Mouse (Mus musculus): ENCODE results near the gene Bpifa3.
"Not testable (repeated sequence)": the region's sequence is repeated elsewhere in the genome, so short reads cannot be mapped to it uniquely, and the experiment has no call there.

The Bpifa3 gene

DNA sequence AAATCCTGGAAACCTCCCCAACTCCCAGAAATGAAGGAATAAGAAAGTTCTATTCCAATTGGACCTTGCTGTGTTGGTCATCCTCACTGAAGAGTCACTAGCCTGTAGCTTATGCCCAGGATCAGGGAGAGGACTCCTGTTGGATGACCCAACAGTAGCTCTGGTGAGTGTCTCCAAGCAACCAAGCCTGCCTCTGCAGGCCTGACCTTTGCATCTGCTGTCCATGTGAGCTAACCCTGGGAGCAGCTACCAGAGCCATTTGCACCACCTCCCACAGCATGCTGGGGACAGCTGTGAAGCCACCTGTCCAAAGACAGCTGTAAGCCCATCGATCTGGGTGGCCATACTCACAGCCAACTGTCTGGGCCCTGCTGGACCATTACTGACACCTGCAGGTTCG lies at the start of gene Bpifa3:
Gene Bpifa3, plus strand, starts transcription at position 217 of the 400 bp plus-strand sequence.
- in situ Hi-C loops (cut with MboI, MseI) = no loop called here

- in situ Hi-C loops (cut with MboI, MseI) = no loop called here
Measured at GRCm38 (mm10) chr2:154097734-154098133, 32.4 kb upstream of the Bpifa3 start.

- in situ Hi-C loops (cut with MboI, MseI) = loop anchor here (5.0 kb wide), 1 partner anchor 50 kb away; no protein-coding TSS in a partner anchor
Measured at GRCm38 (mm10) chr2:154117381-154117780, 12.8 kb upstream of the Bpifa3 start.

DNA sequence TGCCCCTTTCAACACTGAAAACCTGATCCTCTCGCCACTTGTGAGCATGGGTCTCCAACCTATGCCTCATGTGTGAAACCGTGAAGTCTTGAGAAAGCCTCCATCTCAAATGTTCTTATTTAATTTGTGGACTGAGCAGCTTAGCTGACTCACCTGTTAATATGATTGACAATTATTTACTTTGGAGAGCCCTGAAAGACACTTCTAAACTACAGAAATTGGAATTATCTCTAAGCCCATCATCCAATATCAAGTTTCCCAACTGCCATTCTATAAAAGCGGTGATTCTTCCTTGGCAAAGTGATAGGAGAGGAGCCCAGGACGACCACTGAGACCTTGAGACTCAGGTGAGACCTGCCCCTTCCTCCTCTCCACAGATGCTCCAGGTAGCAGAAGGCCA lies 12.4 kb downstream of the Bpifa3 start, which contains the start of gene Bpifa1:
Gene Bpifa1, plus strand, starts transcription at position 301 of the 400 bp plus-strand sequence.
- in situ Hi-C loops (cut with MboI, MseI) = loop anchor here (10.0 kb wide), 1 partner anchor 268 kb away; the partner anchor contains the start of genes Bpifb2 and Sun5

- in situ Hi-C loops (cut with MboI, MseI) = loop anchor here (10.0 kb wide), 1 partner anchor 269 kb away; the partner anchor contains the start of genes Bpifb2 and Sun5
Measured at GRCm38 (mm10) chr2:154143735-154144134, 13.6 kb downstream of the Bpifa3 start.

- in situ Hi-C loops (cut with MboI, MseI) = loop anchor here (10.0 kb wide), 1 partner anchor 273 kb away; the partner anchor contains the start of genes Bpifb2 and Sun5
Measured at GRCm38 (mm10) chr2:154147496-154147895, 17.4 kb downstream of the Bpifa3 start.

DNA sequence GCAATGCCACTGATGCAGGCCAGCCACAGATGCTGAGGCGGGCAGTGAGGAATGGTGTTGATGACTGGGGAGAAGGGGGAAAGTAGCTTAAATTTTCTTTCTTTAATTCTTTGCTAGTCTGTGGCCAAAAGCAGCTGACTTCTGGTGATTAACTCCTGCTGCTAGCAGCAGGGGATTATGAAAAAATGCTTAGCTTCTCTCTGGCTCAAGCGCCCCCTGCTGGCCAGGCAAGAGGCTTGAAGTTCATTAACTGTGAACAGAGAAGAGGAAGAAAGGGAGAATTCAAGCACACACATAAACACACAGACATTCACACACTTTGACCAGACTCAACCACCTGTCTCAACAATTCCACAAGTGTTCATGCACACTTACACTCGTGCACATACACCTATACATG lies 28.3 kb downstream of the Bpifa3 start:
- in situ Hi-C loops (cut with MboI, MseI) = no loop called here

GRCm38 (mm10) chr2:154162307-154162706 lies 32.2 kb downstream of the Bpifa3 start, which contains the start of gene Bpifa5:
Gene Bpifa5, plus strand, starts transcription at chr2:154162607.
- in situ Hi-C loops (cut with MboI, MseI) = no loop called here

DNA sequence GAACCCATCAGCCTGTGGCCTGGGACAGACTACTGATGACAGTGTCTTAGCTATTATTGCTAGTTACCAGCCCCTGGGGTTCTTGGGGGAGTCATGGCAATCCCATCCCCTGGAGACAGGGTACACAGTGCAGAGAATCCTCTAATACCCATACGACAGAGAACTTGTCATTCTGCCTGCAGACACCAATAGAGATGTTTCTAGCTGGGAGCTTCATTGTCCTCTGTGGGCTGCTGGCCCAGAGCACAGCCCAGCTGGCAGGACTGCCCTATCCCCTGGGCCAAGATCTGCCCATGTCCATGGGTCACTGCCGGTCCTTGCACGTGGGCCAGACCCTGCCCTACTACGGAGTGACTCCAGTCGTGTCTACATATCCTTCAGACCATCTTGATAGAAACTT lies 33.2 kb downstream of the Bpifa3 start:
- in situ Hi-C loops (cut with MboI, MseI) = no loop called here

GRCm38 (mm10) chr2:154169172-154169571 lies 39.0 kb downstream of the Bpifa3 start:
- in situ Hi-C loops (cut with MboI, MseI) = no loop called here

- in situ Hi-C loops (cut with MboI, MseI) = no loop called here
Measured at GRCm38 (mm10) chr2:154171621-154172020, 41.5 kb downstream of the Bpifa3 start.

DNA sequence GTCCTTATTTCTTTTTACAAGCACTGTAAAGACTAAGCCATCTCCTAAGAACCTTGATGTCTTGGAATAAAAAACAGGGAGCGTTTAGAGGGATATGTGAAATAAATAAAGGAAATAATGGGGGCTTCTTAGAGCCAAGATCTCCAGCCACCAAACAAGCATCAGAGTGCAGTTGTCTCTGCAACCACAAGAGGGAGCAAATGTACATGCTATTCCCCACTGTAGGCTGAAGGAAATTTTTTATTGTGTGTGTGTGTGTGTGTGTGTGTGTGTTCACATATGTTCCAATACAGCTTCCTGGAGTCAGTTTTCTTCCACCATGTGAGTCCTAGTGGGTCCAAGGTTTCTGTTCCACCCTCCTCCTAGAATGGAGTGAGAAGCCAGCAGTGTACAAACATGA lies 43.2 kb downstream of the Bpifa3 start:
- in situ Hi-C loops (cut with MboI, MseI) = no loop called here

- in situ Hi-C loops (cut with MboI, MseI) = not testable (repeated sequence)
Measured at GRCm38 (mm10) chr2:154181900-154182299, 51.8 kb downstream of the Bpifa3 start.

DNA sequence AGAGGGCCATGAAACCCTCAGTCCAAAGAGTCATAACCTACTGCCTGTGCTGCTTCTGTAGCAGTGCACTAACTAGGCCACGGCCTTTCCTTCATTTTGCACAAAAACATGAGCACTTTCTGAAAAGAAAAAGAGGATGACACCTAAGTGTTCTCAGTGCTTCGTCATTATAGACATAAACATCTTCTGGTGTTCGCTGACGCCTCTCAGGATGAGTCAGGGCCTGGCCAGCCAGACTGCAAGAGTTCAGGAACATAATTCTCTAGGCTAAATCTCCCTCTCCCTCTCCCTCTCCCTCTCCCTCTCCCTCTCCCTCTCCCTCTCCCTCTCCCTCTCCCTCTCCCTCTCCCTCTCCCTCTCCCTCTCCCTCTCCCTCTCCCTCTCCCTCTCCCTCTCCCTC lies 52.9 kb downstream of the Bpifa3 start:
- in situ Hi-C loops (cut with MboI, MseI) = not testable (repeated sequence)

GRCm38 (mm10) chr2:154185319-154185718 lies 55.2 kb downstream of the Bpifa3 start:
- in situ Hi-C loops (cut with MboI, MseI) = no loop called here

GRCm38 (mm10) chr2:154185748-154186147 lies 55.6 kb downstream of the Bpifa3 start:
- in situ Hi-C loops (cut with MboI, MseI) = no loop called here

GRCm38 (mm10) chr2:154187468-154187867 lies 57.3 kb downstream of the Bpifa3 start:
- in situ Hi-C loops (cut with MboI, MseI) = no loop called here
